Mouse (Mus musculus) B cell, adult 2 months (primary cell): ENCODE data around the gene Tmprss4.
A peak's percentile ranks its signal among the peaks of the same experiment; 100 is the strongest.

Experiments
- DNase-seq, 2 experiments: peaks; one replicate each; pipeline ENCODE4 v3.0.0; 2022

Tmprss4 gene

GRCm38 (mm10) chr9:45196125-45196830 lies 7.6 kb downstream of the Tmprss4 start:
- no peak for DNase-seq

- no peak for DNase-seq
Observed at GRCm38 (mm10) chr9:45195468-45195867, 8.4 kb downstream of the Tmprss4 start.

- no peak for DNase-seq
Observed at GRCm38 (mm10) chr9:45189661-45190174, 14.2 kb downstream of the Tmprss4 start.

GRCm38 (mm10) chr9:45188570-45189563 lies 15.0 kb downstream of the Tmprss4 start:
- peak in 1 of 2 experiments; percentile 18 for DNase-seq

GRCm38 (mm10) chr9:45185250-45185649 lies 18.6 kb downstream of the Tmprss4 start:
- DNase-seq = no peak

GRCm38 (mm10) chr9:45183266-45183665 lies 20.6 kb downstream of the Tmprss4 start:
- no peak for DNase-seq

GRCm38 (mm10) chr9:45182521-45182920 lies 21.4 kb downstream of the Tmprss4 start:
- no peak for DNase-seq

- no peak for DNase-seq
Observed at GRCm38 (mm10) chr9:45181770-45182169, 22.1 kb downstream of the Tmprss4 start, which contains the start of gene BC049352. Gene BC049352, plus strand, starts transcription at chr9:45182007.

GRCm38 (mm10) chr9:45179282-45179681 lies 24.6 kb downstream of the Tmprss4 start:
- DNase-seq = no peak

- no peak for DNase-seq
Observed at GRCm38 (mm10) chr9:45173475-45173874, 30.4 kb downstream of the Tmprss4 start.

- no peak for DNase-seq
Observed at GRCm38 (mm10) chr9:45171073-45171610, 32.8 kb downstream of the Tmprss4 start.

- no peak for DNase-seq
Observed at GRCm38 (mm10) chr9:45170150-45170549, 33.7 kb downstream of the Tmprss4 start.

GRCm38 (mm10) chr9:45167903-45168302 lies 36.0 kb downstream of the Tmprss4 start:
- DNase-seq = no peak

GRCm38 (mm10) chr9:45153361-45153760 lies 50.5 kb downstream of the Tmprss4 start:
- DNase-seq = no peak

- no peak for DNase-seq
Observed at GRCm38 (mm10) chr9:45150933-45151332, 53.0 kb downstream of the Tmprss4 start.

- DNase-seq = peak; percentile 84 to 88
Observed at GRCm38 (mm10) chr9:45146267-45146597, 57.7 kb downstream of the Tmprss4 start.

- DNase-seq = no peak
Observed at GRCm38 (mm10) chr9:45145533-45146266, 58.2 kb downstream of the Tmprss4 start.

- DNase-seq = no peak
Observed at GRCm38 (mm10) chr9:45142686-45143085, 61.2 kb downstream of the Tmprss4 start.

GRCm38 (mm10) chr9:45140945-45141344 lies 62.9 kb downstream of the Tmprss4 start:
- DNase-seq = no peak

- no peak for DNase-seq
Observed at GRCm38 (mm10) chr9:45139082-45139481, 64.8 kb downstream of the Tmprss4 start.

GRCm38 (mm10) chr9:45138191-45139032 lies 65.5 kb downstream of the Tmprss4 start, which contains the start of gene Scn4b:
Gene Scn4b, plus strand, starts transcription at chr9:45138395.
- peak; percentile 45 to 47 for DNase-seq
